Mouse (Mus musculus) B cell, adult 2 months (primary cell): ENCODE results near the gene Tnfsf11.

ENCODE experiments used
- DNase-seq, 2 experiments: peaks; one replicate each; pipeline ENCODE4 v3.0.0; 2022

Tnfsf11 gene

GRCm38 (mm10) chr14:78307286-78308237 lies at the start of gene Tnfsf11:
Gene Tnfsf11 (minus strand): TSS chr14:78308043.
- DNase-seq: peak; percentile 13 to 29

- no peak for DNase-seq
These were observed 48.9 kb upstream of the Tnfsf11 start for GRCm38 (mm10) chr14:78356764-78357163.

GRCm38 (mm10) chr14:78355381-78355780 lies 47.5 kb upstream of the Tnfsf11 start:
- no peak for DNase-seq

- DNase-seq: no peak
These were observed 45.0 kb upstream of the Tnfsf11 start for GRCm38 (mm10) chr14:78352865-78353264.

- DNase-seq: no peak
These were observed 43.7 kb upstream of the Tnfsf11 start for GRCm38 (mm10) chr14:78351544-78351943.

GRCm38 (mm10) chr14:78347715-78348114 lies 39.9 kb upstream of the Tnfsf11 start:
- no peak for DNase-seq

DNA sequence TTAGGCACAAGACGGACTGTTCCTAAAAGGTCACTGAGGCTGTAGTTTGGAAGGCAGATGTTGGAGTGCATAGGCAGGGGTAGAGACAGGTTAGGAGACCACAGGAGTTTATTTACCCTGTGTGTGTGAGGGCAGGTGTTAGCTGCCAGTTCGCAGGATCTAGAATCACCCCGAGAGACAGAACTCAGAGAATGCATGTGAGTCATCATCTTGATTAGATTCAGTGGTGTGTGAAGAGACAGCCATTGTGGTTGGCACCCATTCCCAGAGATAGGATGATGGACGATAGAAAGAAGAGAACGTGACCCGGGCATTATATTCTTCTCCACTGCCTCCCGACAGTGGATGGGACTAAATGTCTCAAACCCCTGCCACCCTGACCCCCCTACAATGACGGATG lies 35.2 kb upstream of the Tnfsf11 start:
- DNase-seq: no peak

DNA sequence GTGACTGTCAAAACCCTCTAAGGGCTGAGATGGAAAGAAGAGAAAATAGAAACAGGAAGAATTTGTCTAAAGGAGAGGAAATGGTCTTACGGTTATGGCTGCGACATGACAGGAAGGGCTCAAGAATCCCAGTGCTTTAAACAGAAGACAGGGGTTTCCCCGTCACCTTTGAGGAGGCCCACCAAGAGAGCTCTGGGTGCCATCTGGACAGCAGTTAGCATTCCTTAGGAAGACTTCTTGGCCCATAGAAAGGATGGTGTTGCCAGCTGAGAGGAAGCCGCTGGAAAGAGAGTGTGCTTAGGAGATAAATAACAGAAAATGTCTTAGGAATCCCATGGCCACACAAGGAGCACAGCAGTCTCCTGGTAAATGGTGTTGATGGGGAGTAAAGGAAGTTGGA lies 34.3 kb upstream of the Tnfsf11 start:
- no peak for DNase-seq

GRCm38 (mm10) chr14:78333341-78333740 lies 25.5 kb upstream of the Tnfsf11 start:
- no peak for DNase-seq

- no peak for DNase-seq
These were observed 23.5 kb upstream of the Tnfsf11 start for GRCm38 (mm10) chr14:78331368-78331767.

- DNase-seq: peak; percentile 39
These were observed 22.9 kb upstream of the Tnfsf11 start for GRCm38 (mm10) chr14:78330576-78331300.

DNA sequence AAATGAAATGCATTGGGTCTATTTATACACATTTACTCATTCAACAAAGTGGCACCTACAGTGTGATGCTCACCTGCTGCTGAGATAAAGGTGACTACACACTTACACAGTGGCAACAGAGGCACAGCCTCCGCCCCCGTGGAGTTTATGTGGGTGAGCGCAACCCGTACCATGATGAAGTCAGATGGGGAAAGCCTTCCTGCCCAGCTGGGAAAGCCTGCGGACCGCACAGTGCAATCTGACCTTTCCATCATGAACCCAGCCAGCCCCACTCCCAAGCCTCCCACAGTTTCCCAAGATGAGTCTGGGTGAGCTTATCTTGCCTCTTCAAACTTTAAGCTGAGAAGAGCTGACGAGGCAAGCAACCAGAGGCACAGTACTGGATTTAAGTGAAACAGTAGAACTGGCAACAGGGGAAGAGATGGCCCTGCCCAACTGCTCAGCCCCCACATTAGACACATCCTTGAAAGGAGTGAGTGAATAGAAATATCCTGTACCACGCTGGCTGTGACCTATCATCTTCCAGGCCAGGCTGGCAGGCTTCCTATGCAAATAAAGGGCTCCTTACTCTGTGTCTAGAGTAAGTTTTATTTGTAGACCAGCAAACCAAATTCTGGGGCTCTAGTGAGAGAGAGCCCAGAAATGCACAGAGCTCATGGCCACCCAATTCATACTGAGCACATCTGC lies 22.1 kb upstream of the Tnfsf11 start:
- DNase-seq: peak; percentile 8 to 13

DNA sequence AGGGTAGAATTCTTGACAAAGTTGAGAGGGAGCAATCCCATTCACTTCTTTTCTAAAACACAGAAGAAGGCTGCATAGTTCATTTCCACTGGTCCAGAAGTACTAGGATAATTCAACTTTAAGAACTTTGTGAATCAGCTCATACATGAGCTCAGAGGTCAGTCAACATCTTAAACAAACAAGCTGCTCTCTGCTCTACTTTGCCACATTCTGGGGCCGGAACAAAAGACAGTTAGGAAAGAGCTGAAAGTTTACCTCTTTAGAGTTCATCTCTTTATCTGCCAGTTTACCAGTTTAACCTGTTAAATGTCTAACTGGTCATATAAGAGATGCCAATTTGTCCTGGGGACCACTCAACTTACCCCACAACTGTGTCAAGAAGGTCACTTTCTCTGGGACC lies 15.5 kb upstream of the Tnfsf11 start:
- no peak for DNase-seq

DNA sequence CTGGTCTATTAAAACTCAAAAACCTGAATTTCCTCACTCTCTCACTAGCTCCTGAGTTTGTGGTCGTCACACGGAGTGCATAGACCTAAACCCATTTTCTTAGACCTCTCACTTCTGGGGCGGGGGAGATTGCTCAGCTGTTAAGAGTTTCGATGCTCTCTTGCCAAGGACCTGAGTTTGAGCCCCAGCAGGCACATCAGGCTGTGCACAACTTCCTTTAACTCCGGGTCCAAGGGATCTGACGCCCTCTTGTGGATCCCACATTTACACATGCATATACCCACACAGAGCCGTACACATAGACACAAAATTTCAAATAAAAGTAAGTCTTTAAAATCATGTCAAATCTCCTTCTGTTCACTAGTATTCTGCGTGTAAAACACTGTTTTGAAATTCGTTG lies 15.1 kb upstream of the Tnfsf11 start:
- DNase-seq: no peak

DNA sequence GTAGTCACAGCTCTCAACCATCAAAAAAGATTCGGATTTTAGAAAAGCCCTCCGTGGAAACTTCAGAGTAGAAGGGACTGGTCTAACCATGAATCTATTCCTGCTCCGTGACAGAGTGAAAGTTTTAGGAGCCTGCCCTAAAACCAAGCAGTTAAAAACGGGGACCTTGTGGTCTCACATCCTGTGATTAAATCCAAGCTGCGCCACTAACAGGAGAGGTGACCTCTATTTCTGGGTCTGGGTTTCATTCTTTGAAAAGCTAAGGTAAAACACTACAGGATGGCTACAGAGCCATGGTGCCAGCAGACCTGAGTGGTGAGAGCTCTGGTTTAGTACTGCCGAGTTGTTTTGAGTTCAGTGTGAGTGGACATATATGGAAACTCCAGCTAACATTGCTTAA lies 12.4 kb upstream of the Tnfsf11 start:
- no peak for DNase-seq

DNA sequence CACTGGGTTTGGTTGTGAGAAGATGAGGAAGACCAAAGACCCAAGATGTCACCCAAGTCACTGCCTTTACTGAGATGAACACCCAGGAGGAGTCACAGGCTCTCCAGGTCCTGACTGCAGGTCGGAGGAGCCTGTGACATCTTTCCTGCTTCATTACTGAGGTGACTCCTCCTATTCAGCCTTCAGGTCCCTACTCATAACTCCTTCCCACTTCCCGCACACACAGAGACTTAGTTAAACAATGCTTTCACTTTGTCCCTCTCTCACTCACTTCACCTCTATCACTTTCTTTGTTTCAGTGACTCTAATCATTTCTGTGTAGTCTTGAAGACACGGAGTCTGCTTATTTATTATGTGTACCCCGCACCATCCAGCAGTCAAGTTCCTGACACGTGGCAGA lies 11.7 kb upstream of the Tnfsf11 start:
- DNase-seq: no peak

DNA sequence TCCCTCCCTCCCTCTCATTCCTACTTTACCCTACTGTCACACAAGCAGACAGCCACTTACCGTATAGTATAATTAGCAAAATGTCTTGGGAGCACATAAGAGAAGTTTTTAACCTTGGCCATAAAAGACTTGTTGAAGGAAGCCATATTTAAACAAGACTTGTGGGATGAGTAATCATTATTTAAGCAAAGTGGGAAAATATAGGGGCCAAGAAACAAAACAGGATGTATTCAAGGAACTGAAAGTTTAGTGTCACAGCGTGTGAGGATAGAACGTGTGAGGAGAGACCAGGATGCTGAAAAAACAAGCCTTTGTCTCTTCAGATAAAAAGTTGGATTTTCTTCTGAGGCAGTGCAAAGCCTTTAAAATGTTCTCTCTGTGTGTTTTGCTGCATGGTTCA lies 11.2 kb upstream of the Tnfsf11 start:
- DNase-seq: no peak

DNA sequence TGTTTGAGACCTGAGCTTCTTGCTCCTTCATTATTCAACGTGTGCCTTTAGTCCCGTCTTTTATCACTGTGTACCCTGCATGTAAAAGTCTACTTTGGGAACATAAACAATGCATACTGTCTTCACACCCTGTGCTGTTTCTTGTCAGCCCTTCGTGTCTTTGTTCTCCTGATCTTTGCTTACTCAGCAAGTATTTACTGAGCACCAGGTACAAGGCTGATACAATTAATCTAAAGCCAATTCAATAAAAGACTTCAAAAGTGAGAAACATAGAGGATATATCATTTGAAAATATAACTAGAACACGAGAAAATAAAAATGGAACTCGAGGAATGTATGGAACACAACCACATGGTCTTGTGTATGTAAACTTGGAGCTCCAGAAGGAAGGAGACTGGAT lies 9.8 kb upstream of the Tnfsf11 start:
- DNase-seq: no peak

GRCm38 (mm10) chr14:78300914-78301313 lies 6.9 kb downstream of the Tnfsf11 start:
- no peak for DNase-seq

- DNase-seq: no peak
These were observed 15.2 kb downstream of the Tnfsf11 start for GRCm38 (mm10) chr14:78292687-78293086.

- DNase-seq: no peak
These were observed 17.8 kb downstream of the Tnfsf11 start for GRCm38 (mm10) chr14:78289912-78290523.

DNA sequence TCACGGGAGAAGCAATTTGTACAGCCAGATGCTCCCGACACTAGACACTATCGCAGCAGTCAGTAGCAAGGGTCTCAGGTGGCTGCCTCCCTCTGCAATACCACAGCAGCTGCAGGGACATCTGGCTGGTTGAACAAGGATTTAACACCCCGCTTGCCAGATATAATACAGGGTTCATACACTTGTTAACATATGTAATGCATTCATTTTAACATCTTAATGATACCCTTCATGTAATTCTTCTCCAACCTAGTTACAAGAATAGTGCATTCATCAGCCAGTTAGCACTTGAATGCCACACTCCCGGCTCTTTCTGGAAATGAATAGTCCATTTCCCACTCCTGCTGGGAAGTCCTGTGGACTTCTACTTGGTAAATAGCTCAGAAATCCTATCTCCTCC lies 18.9 kb downstream of the Tnfsf11 start:
- DNase-seq: no peak
